Mouse (Mus musculus) C2C12 (cell line): Measurements from ENCODE around the gene Polr2l. TPM values are rescaled to one million over a fixed set of nuclear protein-coding genes. Genes with fewer than 3 reads are reported as not detected.

Source experiments
- H3K27me3 ChIP-seq: one replicate; pipeline ENCODE4 v1.6.1; 2011; ENCODE audit not compliant: control insufficient read depth, insufficient read depth, insufficient read length
- H3K36me3 ChIP-seq: one replicate; pipeline ENCODE4 v1.6.1; 2011; ENCODE audit not compliant: control insufficient read depth, insufficient read depth
- H3K4me3 ChIP-seq: one replicate; pipeline ENCODE4 v1.5.1; 2011; ENCODE audit warnings: mild to moderate bottlenecking, control low read depth; ENCODE audit not compliant: poor library complexity, insufficient read depth, severe bottlenecking
- H3K79me2 ChIP-seq: one replicate; pipeline ENCODE4 v1.6.1; 2011; ENCODE audit not compliant: control insufficient read depth, insufficient read depth
- H3K79me3 ChIP-seq: one replicate; pipeline ENCODE4 v1.6.1; 2011; ENCODE audit warnings: low read depth, control low read depth
- H3ac ChIP-seq: one replicate; pipeline ENCODE3; 2011; ENCODE audit warnings: low read depth; ENCODE audit not compliant: control insufficient read depth, insufficient read length
- CEBPB ChIP-seq: IDR thresholded peaks from one replicate; pipeline ENCODE4 v1.6.1; 2011; ENCODE audit warnings: low read depth, mild to moderate bottlenecking, control low read depth, moderate library complexity
- CTCF ChIP-seq: IDR thresholded peaks from one replicate; pipeline ENCODE4 v1.5.1; 2011; ENCODE audit not compliant: control insufficient read depth, insufficient read depth, insufficient read length
- FOSL1 ChIP-seq: IDR thresholded peaks from one replicate; pipeline ENCODE4 v1.8.0; 2011; ENCODE audit warnings: mild to moderate bottlenecking, low read length; ENCODE audit not compliant: poor library complexity, insufficient read depth, severe bottlenecking
- MAX ChIP-seq: IDR thresholded peaks from one replicate; pipeline ENCODE4 v1.6.1; 2011; ENCODE audit warnings: mild to moderate bottlenecking, control low read depth
- MYOD1 ChIP-seq: IDR thresholded peaks from one replicate; pipeline ENCODE4 v1.6.1; 2011; ENCODE audit warnings: low read depth; ENCODE audit not compliant: control insufficient read depth, insufficient read length
- MYOG ChIP-seq: IDR thresholded peaks from one replicate; pipeline ENCODE4 v1.6.1; 2011; ENCODE audit not compliant: control insufficient read depth, insufficient read length; ENCODE audit errors: extremely low read depth
- USF1 ChIP-seq: IDR thresholded peaks from one replicate; pipeline ENCODE4 v1.6.1; 2011; ENCODE audit warnings: low read depth, mild to moderate bottlenecking, control low read depth, moderate library complexity
- polyA plus RNA-seq: library from polyadenylated mRNA; unstranded; fragments of >200 nt; fragmentation: generic; extraction: Trizol; gene quantifications from one replicate; pipeline ENCODE4 v1.2.1, GENCODE M21; 2012; ENCODE audit warnings: missing spikeins

The Polr2l gene
- polyA plus RNA-seq, 1 experiment: 124 TPM

DNA sequence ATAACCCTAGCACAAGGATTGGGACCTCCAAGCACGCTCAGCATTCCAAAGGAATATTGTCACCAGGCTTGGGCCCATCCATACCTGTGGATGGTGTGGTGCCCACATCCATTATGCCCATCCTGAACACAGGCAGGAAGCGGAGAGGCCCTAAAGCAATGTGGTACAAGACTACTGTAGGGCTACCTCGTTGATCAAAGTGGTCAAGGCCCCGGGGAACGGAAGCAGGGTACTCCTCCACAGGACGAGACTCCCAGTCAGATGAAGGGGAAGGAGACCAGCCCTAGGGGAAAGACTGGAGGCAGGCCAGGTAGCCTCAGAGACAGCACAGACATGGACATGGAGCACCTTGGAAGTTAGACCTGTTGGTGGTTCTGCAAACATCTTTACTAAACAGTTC lies 2.2 kb downstream of the Polr2l start:
- no peak for TF ChIP-seq USF1
- no peak for TF ChIP-seq FOSL1
- TF ChIP-seq MYOG: no peak
- no peak for TF ChIP-seq CTCF
- no peak for TF ChIP-seq CEBPB
- no peak for TF ChIP-seq MAX
- no peak for TF ChIP-seq MYOD1
- Histone ChIP-seq H3K36me3 (peaks cover 33% of the 10 kb centered on the region), H3K79me3 (peaks cover 52% of the 10 kb centered on the region), H3K79me2 (peaks cover 92% of the 10 kb centered on the region), H3ac (no peak overlapping the region), H3K4me3 (no peak overlapping the region), H3K27me3 (no peaks in the 10 kb centered on the region)

DNA sequence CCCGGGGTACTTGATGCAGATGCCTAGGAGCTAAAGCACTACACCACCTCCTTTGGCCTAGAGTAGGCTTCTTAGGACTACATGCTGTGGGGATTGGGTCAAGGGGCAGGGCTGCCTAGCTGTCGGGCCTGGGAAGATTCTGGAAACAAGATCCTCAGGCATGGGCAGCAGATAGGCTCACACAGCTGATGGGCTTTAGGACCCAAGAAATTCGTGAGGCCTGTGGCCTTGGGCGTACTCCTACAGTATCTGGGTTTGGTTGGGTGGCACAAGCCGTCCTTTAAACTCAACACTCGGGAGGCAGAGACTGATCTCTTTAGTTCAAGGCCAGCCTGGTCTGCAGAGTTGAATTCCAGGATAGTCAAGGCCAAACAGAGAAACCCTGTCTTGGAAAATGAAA lies 2.7 kb downstream of the Polr2l start:
- peaks cover 33% of the 10 kb centered on the region for H3K36me3 ChIP-seq
- H3ac ChIP-seq: no peak overlapping the region
- H3K79me2 ChIP-seq: peaks cover 92% of the 10 kb centered on the region
- no peaks in the 10 kb centered on the region for H3K27me3 ChIP-seq
- peaks cover 48% of the 10 kb centered on the region for H3K79me3 ChIP-seq
- H3K4me3 ChIP-seq: no peak overlapping the region
- TF ChIP-seq FOSL1 (no peak), MAX (no peak), MYOD1 (no peak), CEBPB (no peak), USF1 (no peak), MYOG (no peak)

GRCm38 (mm10) chr7:141471236-141471635 lies 3.7 kb downstream of the Polr2l start:
- Histone ChIP-seq H3K4me3 (no peak overlapping the region), H3ac (no peak overlapping the region), H3K27me3 (no peaks in the 10 kb centered on the region), H3K79me2 (peaks cover 93% of the 10 kb centered on the region), H3K79me3 (peaks cover 44% of the 10 kb centered on the region), H3K36me3 (peaks cover 33% of the 10 kb centered on the region)
- TF ChIP-seq FOSL1 (no peak), CEBPB (no peak), CTCF (no peak), MYOG (no peak), MYOD1 (no peak), MAX (no peak), USF1 (no peak)

DNA sequence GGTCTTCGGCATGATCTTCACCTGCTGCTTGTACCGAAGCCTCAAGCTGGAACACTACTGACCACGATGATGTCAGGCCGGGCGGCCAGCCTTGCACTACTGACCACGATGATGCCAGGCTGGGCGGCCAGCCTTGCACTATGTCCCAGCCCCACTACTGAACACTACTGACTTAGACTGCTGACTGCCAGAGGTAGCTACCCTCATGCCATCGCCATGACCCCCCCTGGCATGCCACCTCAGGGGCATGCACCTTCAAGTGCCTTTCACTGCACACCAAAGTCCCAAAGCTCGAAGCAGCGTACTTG lies 4.3 kb downstream of the Polr2l start:
- Histone ChIP-seq H3K79me3 (peaks cover 41% of the 10 kb centered on the region), H3K4me3 (no peak overlapping the region), H3K27me3 (no peaks in the 10 kb centered on the region), H3K36me3 (peaks cover 33% of the 10 kb centered on the region), H3K79me2 (peaks cover 86% of the 10 kb centered on the region), H3ac (no peak overlapping the region)
- no peak for TF ChIP-seq CTCF

- H3K27me3 ChIP-seq: no peaks in the 10 kb centered on the region
- peaks cover 41% of the 10 kb centered on the region for H3K79me3 ChIP-seq
- H3K36me3 ChIP-seq: peaks cover 33% of the 10 kb centered on the region
- TF ChIP-seq MAX: no peak
- no peak for TF ChIP-seq CEBPB
- no peak for TF ChIP-seq USF1
- TF ChIP-seq MYOD1: no peak
- TF ChIP-seq MYOG: no peak
- no peak for TF ChIP-seq CTCF
- TF ChIP-seq FOSL1: no peak
- peak overlapping the region; percentile 31 for H3K4me3 ChIP-seq
- H3K79me2 ChIP-seq: peaks cover 81% of the 10 kb centered on the region
- no peak overlapping the region for H3ac ChIP-seq
Measured at GRCm38 (mm10) chr7:141469901-141470636, 4.9 kb downstream of the Polr2l start.

DNA sequence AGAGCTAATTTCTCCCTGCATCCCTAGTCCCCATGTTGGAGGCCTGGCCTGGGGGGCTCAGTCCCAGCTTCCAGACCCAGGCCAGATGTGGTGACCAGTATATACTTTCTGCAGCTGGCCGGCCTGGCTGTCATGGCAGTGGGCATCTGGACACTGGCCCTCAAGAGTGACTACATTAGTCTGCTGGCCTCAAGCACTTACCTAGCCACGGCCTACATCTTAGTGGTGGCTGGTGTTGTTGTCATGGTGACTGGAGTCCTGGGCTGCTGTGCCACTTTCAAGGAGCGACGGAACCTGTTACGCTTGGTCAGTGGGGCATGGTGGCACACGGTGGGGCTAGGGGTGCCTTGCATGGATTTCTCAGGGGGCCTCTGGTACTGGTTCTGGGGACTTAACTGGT lies 5.6 kb downstream of the Polr2l start:
- Histone ChIP-seq H3K27me3 (no peaks in the 10 kb centered on the region), H3K79me2 (peaks cover 74% of the 10 kb centered on the region), H3ac (peak overlapping the region; percentile 21), H3K36me3 (peaks cover 33% of the 10 kb centered on the region), H3K4me3 (peak overlapping the region; percentile 31), H3K79me3 (peaks cover 35% of the 10 kb centered on the region)
- TF ChIP-seq MYOG (no peak), CEBPB (no peak), USF1 (no peak), MAX (no peak), CTCF (no peak), MYOD1 (no peak)
